Mouse (Mus musculus): Measurements from ENCODE around the gene Fam181b.

GRCm38 (mm10) chr7:93060831-93061230, 18.8 kb upstream of the Fam181b start:
- no peak for TF ChIP-seq POLR2A (IDR thresholded peaks at IDR 0.05; ENCODE audit: borderline replicate concordance, low read depth, low read length)
- TF ChIP-seq CTCF (IDR thresholded peaks at IDR 0.05; ENCODE audit: low read depth, low read length) = no peak
